Mouse (Mus musculus): ENCODE measurements around the gene Rarg.

- TF ChIP-seq CTCF (conservative IDR thresholded peaks at IDR 0.05; ENCODE audit: low read length) (no peak), POU5F1 (IDR thresholded peaks at IDR 0.05; ENCODE audit: borderline replicate concordance, low read length) (no peak)
Measured at GRCm38 (mm10) chr15:102258581-102259253, 1.4 kb upstream of the Rarg start.

Measured in E14TG2a.4 (cell line).